Mouse (Mus musculus) olfactory bulb, adult 2 months (tissue): ENCODE measurements around the gene Ust. TPM values are rescaled to one million over a fixed set of nuclear protein-coding genes. Genes with fewer than 3 reads are reported as not detected.

Experiments used
- H3K27ac ChIP-seq: fragments of 200-500 bp; 2 replicates; pipeline ENCODE4 v1.5.1; 2012; ENCODE audit warnings: low read depth, low read length; ENCODE audit not compliant: insufficient read depth
- H3K4me1 ChIP-seq: fragments of 200-500 bp; 2 replicates; pipeline ENCODE4 v1.6.1; 2012; ENCODE audit warnings: low read length; ENCODE audit not compliant: control insufficient read depth, insufficient read depth
- H3K4me3 ChIP-seq: fragments of 200-500 bp; 2 replicates; pipeline ENCODE4 v1.5.1; 2012; ENCODE audit warnings: mild to moderate bottlenecking, low read depth, low read length, moderate library complexity; ENCODE audit not compliant: insufficient read depth
- CTCF ChIP-seq: fragments of 200-500 bp; IDR thresholded peaks from 2 replicates; pipeline ENCODE4 v1.5.1; 2012; ENCODE audit warnings: low read depth, mild to moderate bottlenecking, low read length, moderate library complexity; ENCODE audit not compliant: insufficient read depth
- POLR2A ChIP-seq: fragments of 200-500 bp; IDR thresholded peaks from 2 replicates; pipeline ENCODE4 v1.6.1; 2012; ENCODE audit warnings: mild to moderate bottlenecking, low read depth, low read length, moderate library complexity; ENCODE audit not compliant: insufficient read depth
- WGBS: fragments of 180-500 bp; shearing (Covaris S2); methylation state at CpG from one replicate; pipeline ENCODE4 v1.1.7; 2018; 5-methylcytosine and 5-hydroxymethylcytosine counted together
- polyA plus RNA-seq: library from polyadenylated mRNA; stranded (reverse); fragments of >200 nt; gene quantifications from 2 replicates; pipeline ENCODE4 v1.2.4, GENCODE M21; 2012; ENCODE audit warnings: low replicate concordance; ENCODE audit not compliant: missing spikeins, insufficient read depth, insufficient read length

Gene Ust
- polyA plus RNA-seq, 1 experiment: not detected

- no peaks in the 10 kb centered on the region for H3K4me1 ChIP-seq
- TF ChIP-seq CTCF (no peak), POLR2A (no peak)
- 58% methylated on average over 6 of the region's 6 CpGs for WGBS
- H3K27ac ChIP-seq: no peak overlapping the region
- H3K4me3 ChIP-seq: no peak overlapping the region
Observed at GRCm38 (mm10) chr10:8419496-8420009, 99.1 kb downstream of the Ust start.

DNA sequence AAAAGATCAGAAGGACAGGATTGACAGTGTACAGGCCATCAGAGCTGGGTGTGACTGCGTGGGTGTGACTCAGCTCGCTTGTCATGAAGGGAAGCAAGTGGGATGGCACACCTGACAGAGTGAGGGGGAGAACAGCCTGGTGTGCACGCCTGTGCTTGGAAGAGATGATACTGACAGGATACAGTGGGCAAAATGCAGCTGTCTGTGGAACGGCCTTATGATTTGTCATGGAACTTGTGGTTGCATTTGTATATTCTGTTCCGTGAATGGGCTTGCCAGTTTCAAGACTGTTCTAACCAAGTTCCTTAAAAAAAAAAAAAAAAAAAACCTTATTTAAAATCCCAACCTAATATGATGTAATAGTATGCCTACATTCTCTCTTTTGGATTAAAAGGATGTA, 103.2 kb downstream of the Ust start:
- Histone ChIP-seq H3K4me1 (no peaks in the 10 kb centered on the region), H3K27ac (no peak overlapping the region), H3K4me3 (no peak overlapping the region)
- TF ChIP-seq CTCF (no peak), POLR2A (no peak)
- WGBS: 90% methylated on average over 5 of the region's 5 CpGs

DNA sequence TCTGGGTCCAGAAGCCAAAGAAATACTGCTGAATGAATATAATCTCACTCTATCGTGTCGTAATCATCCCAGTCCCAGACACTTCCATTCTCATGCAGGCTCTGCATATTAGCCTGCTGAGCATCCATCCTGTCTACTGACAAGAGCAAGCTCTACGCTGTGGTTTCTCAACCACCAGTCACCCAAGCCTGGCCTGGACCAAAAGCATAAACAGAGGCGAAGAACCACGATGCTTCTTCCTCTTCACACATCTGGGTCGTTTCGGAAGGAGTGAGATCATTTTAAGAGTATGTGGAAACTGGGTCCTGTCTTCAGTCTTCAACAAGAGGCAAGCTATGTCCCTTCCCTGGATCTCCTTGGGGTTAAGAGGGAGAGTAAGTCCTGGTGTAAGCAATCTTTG, 103.6 kb downstream of the Ust start:
- Histone ChIP-seq H3K4me3 (no peak overlapping the region), H3K27ac (no peak overlapping the region), H3K4me1 (no peaks in the 10 kb centered on the region)
- 91% methylated on average over 7 of the region's 7 CpGs for WGBS
- TF ChIP-seq POLR2A: no peak
- no peak for TF ChIP-seq CTCF

DNA sequence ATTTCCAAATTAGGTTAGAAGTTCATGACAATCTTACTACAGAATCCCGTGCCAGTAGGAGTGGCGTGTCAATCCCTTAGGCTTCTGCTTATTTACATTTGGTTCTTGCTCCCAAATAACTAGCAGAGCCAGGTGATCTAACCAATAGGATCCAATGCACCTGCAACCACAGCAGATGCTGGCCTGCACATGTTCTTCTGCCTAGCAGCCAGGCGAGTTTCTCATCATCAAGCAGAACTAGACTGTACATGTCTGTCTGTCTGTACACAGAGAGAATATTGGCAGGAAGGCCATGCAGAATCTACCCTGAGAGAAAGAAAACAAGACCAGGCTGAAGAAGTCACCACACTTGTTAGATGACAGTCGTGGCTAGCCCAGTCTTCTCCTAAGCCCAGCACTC, 113.5 kb downstream of the Ust start:
- no peak for TF ChIP-seq POLR2A
- no peak for TF ChIP-seq CTCF

GRCm38 (mm10) chr10:8392226-8392625, 126.4 kb downstream of the Ust start:
- WGBS: 68% methylated on average over 2 of the region's 2 CpGs
- Histone ChIP-seq H3K4me1 (peaks cover 14% of the 10 kb centered on the region), H3K27ac (no peak overlapping the region), H3K4me3 (no peak overlapping the region)
- no peak for TF ChIP-seq POLR2A
- TF ChIP-seq CTCF: no peak

More for the DNA sequence above, 113.5 kb downstream of the Ust start:
- WGBS: 92% methylated on average over 4 of the region's 4 CpGs
- Histone ChIP-seq H3K4me3 (no peak overlapping the region), H3K27ac (no peak overlapping the region), H3K4me1 (no peaks in the 10 kb centered on the region)

DNA sequence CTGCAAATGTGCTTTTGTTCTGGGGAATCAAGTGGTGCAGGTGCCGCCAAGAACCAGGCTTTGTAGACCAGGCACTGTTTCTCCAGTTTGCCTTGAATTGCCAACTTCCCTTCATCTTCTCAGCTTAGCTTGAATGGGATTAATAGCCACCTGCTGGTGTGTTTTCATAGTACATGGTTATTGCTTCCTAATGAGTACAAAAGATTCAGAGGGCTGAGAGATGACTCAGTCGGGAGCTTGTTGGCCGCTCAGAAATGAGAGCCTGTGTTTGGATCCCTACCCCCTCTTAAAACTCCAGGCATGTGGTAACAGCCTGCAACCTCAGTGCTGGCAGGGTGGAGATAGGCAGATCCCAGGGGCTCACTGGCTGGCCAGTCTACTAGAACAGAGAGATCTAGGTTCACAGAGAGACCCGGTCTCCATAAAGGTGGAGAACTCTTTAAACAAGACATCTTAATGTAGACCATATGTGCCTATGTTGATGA, 127.3 kb downstream of the Ust start:
- TF ChIP-seq POLR2A (no peak), CTCF (no peak)
- H3K27ac ChIP-seq: no peak overlapping the region
- no peak overlapping the region for H3K4me3 ChIP-seq
- H3K4me1 ChIP-seq: peaks cover 11% of the 10 kb centered on the region
- WGBS: 12% methylated on average over 4 of the region's 4 CpGs

GRCm38 (mm10) chr10:8388239-8388638, 130.4 kb downstream of the Ust start:
- no peak for TF ChIP-seq CTCF
- TF ChIP-seq POLR2A: no peak
- Histone ChIP-seq H3K4me3 (no peak overlapping the region), H3K27ac (no peak overlapping the region), H3K4me1 (peaks cover 11% of the 10 kb centered on the region)
- WGBS: 56% methylated on average over 7 of the region's 7 CpGs

GRCm38 (mm10) chr10:8369894-8370500, 148.6 kb downstream of the Ust start:
- H3K4me1 ChIP-seq: no peaks in the 10 kb centered on the region
- no peak overlapping the region for H3K4me3 ChIP-seq
- no peak overlapping the region for H3K27ac ChIP-seq
- WGBS: 75% methylated on average over 10 of the region's 10 CpGs
- no peak for TF ChIP-seq POLR2A
- TF ChIP-seq CTCF: no peak

- no peak for TF ChIP-seq POLR2A
- TF ChIP-seq CTCF: no peak
- Histone ChIP-seq H3K4me3 (no peak overlapping the region), H3K27ac (no peak overlapping the region), H3K4me1 (no peaks in the 10 kb centered on the region)
- WGBS: 47% methylated on average over 1 of the region's 1 CpGs
Observed at GRCm38 (mm10) chr10:8365816-8366215, 152.8 kb downstream of the Ust start.

- Histone ChIP-seq H3K4me1 (no peaks in the 10 kb centered on the region), H3K27ac (no peak overlapping the region), H3K4me3 (no peak overlapping the region)
- TF ChIP-seq CTCF (no peak), POLR2A (no peak)
- 52% methylated on average over 3 of the region's 3 CpGs for WGBS
Observed at GRCm38 (mm10) chr10:8364182-8364581, 154.4 kb downstream of the Ust start.
